Mouse (Mus musculus): ENCODE results near the gene Ubtf.
"Not testable (repeated sequence)": the region's sequence is repeated elsewhere in the genome, so short reads cannot be mapped to it uniquely, and the experiment has no call there.

Ubtf gene

GRCm38 (mm10) chr11:102294416-102294815 lies 25.1 kb downstream of the Ubtf start:
- DNase-seq = no peak

GRCm38 (mm10) chr11:102293971-102294370 lies 25.6 kb downstream of the Ubtf start:
- DNase-seq = no peak

- no peak for DNase-seq
These were observed 28.4 kb downstream of the Ubtf start for GRCm38 (mm10) chr11:102291051-102291535.

- no peak for DNase-seq
These were observed 29.4 kb downstream of the Ubtf start for GRCm38 (mm10) chr11:102290141-102290540.

- DNase-seq = no peak
These were observed 29.9 kb downstream of the Ubtf start for GRCm38 (mm10) chr11:102289511-102290100.

DNA sequence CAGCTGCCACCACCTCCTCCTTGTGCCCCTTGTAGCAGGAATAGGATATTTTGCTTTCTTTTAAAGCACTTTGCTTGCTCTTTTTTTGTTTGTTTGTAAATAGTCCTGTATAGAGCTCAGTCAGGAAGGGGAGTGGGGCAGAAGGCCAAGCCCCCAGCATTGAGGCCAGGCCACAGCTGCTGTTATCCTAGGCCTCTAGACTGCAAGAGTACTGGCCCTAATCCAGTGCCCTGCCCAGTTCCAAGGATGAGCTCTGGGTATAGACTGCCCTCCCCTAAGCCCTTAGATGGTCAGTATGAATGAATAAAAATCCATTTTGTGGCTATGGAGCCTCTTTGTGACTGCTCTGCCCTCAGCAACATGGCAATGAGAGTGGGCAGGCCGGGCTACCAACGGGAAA lies 30.6 kb downstream of the Ubtf start:
- no peak for DNase-seq

DNA sequence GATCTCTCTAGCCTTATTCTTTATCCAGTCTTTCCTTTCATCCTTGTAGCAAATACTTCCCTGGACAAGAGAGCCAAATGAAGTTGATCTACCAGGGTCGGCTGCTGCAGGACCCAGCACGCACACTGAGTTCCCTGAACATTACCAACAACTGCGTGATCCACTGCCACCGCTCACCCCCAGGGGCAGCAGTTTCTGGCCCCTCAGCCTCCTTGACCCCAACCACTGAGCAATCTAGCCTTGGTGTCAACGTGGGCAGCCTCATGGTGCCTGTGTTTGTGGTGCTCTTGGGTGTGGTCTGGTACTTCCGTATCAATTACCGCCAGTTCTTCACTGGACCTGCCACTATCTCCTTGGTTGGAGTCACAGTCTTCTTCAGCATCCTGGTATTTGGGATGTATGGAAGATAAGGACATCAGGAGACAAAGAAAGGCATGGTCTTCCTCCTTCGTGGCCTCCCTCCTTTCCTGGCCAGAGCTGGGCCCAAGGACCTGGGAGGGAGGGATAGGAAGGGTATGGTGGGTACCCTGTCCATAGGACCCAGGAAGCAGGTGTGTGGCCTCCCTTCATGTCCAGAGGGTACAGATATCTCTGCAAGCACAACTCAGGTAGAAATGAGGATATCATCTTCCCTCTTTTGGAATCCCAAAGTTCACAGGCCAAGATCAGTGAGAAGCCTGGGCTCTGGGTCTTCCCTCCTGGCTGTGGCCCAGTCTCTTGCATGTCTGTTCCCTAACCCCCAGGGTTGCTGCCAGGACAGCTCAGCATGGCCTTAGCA lies 31.3 kb downstream of the Ubtf start:
- no peak for DNase-seq

DNA sequence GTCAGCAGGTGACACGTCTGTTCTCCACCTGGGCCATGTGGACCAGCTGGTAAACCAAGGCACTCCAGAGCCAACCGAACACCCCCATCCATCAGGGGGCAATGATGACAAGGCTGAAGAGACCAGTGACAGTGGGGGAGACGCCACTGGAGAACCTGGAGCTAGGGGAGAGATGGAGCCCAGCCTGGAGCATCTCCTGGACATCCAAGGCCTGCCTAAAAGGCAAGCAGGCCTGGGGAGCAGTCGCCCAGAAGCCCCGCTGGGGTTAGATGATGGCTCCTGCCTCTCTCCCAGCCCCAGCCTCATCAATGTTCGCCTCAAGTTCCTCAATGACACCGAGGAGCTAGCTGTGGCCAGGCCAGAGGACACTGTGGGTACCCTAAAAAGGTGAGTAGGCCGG lies 32.1 kb downstream of the Ubtf start:
- no peak for DNase-seq

DNA sequence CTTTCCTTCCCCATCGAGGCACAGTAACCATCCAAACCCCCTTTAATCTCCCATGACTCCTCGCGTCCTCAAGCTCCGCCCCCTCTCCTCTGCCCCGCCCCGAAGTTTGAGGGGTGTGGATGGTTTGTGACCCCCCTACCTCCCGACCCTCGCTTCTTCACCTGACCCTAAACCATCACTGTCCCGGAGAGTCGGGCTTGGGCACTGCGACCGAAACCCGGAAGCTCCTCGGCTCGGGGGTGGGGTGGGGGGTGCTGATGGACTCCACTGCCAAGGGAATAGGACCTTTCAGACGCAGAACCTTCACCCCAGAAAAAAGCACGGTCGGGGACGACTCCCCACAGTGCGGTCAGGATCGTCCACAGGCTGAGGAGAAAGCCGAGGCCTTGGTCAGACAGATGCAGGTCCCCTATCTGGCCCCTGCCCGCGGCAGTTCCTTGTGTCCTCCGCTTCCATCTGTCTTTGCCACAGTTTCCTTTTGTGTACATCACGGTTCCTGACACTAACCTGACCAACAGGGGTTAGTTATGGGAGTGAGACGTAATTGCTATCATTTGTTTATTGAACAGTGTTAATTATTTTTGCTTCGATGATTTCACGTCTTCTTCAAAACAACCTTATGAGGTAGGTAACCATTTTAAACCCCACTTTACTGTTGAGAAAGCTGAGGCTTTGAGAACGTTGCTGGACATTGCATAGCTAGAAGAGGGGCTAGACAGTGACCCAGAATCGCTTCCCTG lies 34.3 kb downstream of the Ubtf start:
- no peak for DNase-seq

DNA sequence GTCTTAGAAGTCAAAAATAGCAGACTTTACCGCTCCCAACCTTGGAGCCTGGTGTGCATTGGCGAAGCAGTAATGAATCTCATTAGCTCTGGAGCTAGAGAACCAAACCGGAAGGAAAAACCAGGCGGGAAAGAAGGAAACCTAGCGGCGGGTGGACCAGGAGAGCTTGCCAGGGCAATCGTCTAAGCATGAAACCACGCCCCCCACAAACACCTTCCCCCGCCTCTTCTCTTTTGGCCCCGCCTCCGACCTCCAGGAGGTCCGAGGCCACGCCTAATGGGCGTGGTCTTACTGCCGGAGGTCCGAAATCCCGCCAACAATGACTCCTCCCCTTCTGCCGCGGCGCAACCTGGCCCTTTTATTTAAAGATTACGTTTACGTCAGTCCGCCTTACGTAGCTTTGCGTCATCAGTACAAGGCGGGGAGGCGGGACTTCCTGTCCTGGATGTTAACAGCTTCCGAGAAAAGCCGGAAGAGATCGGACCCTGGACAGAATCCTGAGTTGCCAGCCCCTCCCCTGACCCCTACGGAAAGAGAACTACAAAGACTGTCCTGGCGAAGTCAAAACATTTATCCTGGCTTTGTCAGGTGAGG lies 34.9 kb downstream of the Ubtf start, which contains the start of gene Tmub2:
Gene Tmub2, plus strand, starts transcription at position 431 of the 594 bp plus-strand sequence.
- peak; percentile 88 for DNase-seq

- no peak for DNase-seq
These were observed 35.6 kb downstream of the Ubtf start for GRCm38 (mm10) chr11:102283922-102284321.

- DNase-seq = not testable (repeated sequence)
These were observed 39.3 kb downstream of the Ubtf start for GRCm38 (mm10) chr11:102280267-102280666.

DNA sequence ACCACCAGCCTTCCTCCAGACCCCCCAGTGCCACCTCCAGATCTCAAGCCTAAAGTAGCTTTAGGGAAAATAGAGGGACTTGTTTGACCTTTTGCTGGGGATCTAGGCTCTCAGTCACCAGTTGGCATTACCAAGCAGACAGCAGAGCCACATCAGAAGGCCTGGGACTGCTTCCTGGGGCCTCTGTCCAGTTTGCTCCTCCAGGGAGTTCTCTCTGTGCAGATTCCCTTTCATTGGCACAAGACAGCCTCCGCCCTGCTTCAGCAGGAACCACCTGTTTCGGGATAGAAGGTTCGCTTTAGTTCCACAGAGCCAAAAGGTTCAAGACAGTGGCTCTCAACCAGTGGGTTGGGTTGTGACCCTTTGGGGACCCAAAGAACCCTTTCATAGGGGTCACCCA lies 39.9 kb downstream of the Ubtf start:
- no peak for DNase-seq

DNA sequence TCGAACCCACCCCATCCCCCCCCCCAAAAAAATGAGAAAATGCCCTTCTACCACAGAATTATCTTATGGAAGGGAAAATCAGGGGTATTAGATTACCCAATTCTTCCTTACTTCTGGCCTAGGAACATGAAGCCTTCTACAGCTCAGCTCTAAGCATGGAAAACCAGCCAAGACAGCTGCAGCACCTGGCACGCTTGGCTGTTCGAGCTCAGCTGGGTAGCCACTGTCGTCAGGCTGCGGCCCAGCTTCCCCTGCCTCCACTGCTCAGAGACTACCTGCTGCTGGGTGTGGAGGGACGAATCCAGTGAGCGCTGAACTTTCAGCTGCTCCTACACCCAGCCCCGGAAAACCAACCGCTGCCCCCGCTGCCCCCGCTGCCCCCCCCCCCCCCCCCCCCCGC lies 41.8 kb downstream of the Ubtf start:
- DNase-seq = no peak

DNA sequence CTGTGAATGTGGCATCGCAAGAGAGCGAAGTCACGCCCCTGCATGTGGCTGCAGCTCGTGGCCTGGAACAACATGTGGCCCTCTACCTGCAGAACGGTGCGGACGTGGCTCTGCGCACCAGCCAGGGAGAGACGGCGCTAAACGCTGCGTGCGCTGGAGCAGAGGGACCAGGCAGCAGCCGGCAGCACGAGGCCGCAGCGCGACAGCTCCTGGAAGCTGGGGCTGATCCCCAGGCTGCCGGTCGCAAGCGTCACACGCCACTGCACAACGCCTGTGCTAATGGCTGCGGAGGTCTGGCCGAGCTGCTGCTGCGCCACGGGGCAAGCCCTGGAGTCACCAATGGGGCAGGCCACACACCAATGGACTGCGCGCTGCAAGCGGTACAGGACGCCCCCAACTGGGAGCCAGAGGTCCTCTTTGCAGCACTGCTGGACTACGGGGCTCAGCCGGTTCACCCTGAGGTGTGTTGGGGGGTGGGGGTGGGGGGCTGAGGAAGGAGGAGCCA lies 43.1 kb downstream of the Ubtf start:
- DNase-seq = no peak

- no peak for DNase-seq
These were observed 50.9 kb downstream of the Ubtf start, which contains the start of gene Asb16 for GRCm38 (mm10) chr11:102268520-102269244. TSS of gene Asb16 (plus strand) at chr11:102268743.

DNA sequence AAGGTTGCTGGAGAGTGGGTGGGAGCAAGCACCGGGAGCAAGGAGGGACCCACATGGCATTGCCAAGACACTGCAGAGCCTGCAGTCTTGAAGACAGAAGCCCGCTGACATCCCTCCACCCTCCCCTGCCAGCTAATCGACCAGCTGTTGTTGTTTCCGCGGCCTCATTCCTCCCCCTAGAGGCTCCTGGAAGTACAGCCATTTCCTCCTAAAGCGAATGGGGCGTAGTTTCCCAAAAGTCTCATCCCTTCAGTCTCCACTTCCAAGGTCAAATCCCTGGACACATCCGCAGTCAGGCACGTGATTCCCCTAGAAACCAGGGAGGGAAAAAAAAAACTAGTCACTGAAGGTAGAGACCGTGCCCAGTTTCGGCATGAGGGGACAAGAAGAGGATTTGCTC lies 52.1 kb downstream of the Ubtf start:
- peak; percentile 66 for DNase-seq

DNA sequence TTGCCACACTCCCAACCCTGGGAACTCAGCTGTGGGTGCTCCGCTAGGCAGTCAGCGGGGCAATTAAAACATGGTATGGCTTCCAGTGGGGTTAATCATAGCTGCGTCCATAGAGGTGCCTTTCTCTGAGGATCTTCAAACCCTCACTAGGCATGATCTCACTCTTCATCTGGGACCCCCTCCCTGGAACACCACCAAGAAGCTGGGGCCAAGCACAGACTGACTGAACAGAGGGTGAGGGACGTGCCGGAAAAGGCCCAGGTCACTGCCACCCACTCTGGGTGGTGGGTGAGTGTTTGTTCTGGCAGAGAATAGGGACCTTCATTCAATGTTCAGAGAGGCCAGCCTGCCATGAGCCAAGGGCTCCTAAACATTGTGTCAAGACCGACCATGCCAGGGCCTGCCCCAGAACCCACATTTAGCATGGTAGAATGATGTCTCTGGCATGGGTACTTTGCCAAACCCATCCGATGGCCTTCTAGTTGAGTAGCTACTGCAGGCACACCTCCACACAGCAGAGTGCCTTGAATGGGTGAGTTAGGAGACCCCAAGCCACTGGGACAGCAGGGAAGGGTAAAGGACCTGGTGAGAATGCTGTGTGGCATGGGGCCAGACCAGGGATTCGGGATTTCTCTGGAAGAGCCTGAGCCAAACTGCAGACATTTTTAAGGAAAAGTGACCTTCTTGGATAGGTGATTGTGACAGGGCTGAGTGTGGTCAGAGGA lies 52.7 kb downstream of the Ubtf start:
- no peak for DNase-seq

DNA sequence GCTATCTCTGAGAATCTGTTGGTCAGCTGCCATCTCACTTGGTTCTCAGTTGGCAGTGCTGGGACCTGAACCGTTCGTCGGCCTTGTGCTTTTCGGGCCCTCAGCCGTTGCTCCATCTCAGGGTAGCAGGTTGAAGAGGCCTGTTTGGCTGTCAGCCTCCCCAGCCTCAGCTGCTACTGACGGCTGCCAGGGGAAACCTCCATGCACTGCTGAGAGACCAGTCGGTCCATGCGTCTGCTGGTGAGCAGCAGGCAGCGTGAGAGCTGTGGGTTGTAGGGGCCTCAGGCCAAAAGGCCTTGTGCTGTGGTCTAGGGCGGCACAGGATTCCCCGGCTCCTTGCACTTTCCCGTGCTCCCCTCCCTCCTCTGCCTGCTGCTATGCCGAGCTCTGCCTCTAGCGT lies 53.7 kb downstream of the Ubtf start:
- DNase-seq = no peak

DNA sequence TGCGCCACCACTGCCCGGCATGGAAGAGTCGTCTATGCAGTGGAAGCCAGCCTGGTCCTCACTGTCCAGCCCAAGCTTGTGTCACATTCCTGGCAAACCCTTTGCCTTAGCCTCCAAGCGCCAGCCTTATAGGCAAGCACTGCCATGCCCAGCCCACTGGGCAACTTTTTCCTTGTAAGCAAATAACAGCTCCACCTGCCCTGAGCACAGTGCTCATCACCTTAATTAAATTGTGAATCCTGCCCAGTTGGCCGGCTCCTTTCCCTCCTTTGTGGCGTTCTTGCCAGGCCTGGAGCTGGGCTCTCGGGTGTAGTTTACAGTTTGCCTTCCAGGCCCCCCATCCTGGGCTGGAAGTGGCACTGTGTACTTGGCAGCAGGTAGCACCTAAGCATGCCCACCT lies 56.3 kb downstream of the Ubtf start:
- no peak for DNase-seq

DNA sequence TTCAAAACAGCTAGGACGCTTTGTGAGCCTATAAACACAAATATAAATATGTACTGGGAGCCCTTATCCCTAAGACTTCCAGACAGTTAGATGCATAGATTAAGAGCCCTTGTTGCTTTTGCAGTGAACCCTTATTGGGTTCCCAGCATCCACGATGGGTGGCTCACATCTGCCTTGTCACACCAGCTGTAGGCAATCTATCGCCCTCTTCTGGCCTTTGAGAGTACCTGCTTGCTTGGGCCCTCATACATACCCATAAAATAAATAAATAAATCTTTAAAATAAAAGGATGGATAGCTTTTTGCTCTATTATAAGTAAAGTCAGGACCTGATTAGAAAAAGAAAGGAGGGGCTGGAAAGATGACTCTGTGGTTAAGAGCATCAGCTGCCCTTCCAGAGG lies 61.0 kb downstream of the Ubtf start:
- no peak for DNase-seq

DNA sequence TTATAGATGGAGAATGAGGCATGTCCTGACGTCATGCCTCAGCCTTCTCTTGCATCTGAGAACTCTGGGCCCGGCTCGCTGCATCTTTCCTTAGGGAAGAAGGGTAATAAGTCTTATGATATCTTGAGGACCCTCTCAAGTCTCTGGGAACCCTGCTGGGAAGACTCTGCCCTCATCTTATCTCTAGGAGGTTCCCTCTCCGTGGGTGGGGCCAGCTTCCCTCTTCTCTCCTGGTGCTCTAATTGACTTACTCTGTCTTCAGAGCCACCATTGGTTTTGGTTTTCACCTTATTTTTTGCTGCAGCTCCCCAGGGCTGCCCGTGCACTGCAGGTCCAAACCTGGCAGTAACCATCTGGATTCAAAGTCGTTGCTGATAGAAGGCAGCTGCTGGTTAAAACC lies 61.4 kb downstream of the Ubtf start:
- DNase-seq = no peak
